Mouse (Mus musculus): Measurements from ENCODE around the gene Jmjd1c. TPM values are rescaled to one million over a fixed set of nuclear protein-coding genes. Genes with fewer than 3 reads are reported as not detected.

Gene Jmjd1c
- polyA plus RNA-seq, 1 experiment = 42.4 TPM

- DNase-seq (ENCODE audit: low read depth) = no peak
- TF ChIP-seq POLR2A (IDR thresholded peaks at IDR 0.05; ENCODE audit: borderline replicate concordance, extremely low read depth, insufficient read depth, insufficient read length, poor library complexity, severe bottlenecking) (no peak), CTCF (IDR thresholded peaks at IDR 0.05; ENCODE audit: borderline replicate concordance, extremely low read depth, insufficient read depth, insufficient read length) (no peak)
Observed at GRCm38 (mm10) chr10:67094922-67095321, 1.0 kb upstream of the Jmjd1c start.

GRCm38 (mm10) chr10:67096621-67097436 is 904 bp downstream of the Jmjd1c start, which contains the start of gene Reep3:
TSS of gene Reep3 (minus strand) at chr10:67096945.
- 0 out of 2 replicates have a peak, but pooled peaks have one; percentile 8 for TF ChIP-seq POLR2A (IDR thresholded peaks at IDR 0.05; ENCODE audit: borderline replicate concordance, extremely low read depth, insufficient read depth, insufficient read length, poor library complexity, severe bottlenecking)
- no peak for TF ChIP-seq CTCF (IDR thresholded peaks at IDR 0.05; ENCODE audit: borderline replicate concordance, extremely low read depth, insufficient read depth, insufficient read length)
- DNase-seq (ENCODE audit: low read depth) = peak; percentile 80

DNA sequence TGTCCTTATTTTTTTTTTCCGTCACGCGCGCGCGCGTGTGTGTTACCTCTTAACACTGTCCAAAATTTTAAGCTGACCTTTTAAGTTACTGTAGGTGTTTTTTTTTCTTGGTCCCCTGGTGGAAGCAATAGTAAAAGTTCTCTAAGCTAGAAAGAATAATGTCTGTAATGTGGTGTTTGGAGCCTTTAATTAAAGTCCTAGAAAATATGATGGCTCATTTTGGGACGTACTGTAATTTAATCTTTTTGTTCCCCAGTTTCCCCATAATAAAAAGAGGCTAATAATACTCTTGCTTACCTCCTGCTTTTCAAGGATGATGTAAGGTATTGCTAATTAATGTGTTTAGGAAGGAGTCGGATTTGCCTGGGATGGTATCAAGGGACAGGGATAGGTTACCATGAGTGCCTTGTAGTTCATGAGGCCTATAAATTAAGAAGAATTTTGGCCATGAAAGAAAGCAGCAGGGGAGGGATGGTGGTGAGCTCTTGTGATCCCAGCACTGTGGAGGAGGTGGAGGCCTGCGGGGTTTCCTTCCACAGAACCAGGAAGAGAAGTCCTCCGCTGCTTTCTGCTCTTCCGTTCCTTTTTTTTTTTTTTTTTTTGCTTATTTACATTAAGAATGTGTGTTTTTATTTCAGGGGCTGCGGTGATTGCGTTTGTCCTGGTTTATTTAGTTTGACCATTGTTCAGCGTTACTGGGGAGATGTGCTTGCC is 1.7 kb downstream of the Jmjd1c start:
- TF ChIP-seq POLR2A (IDR thresholded peaks at IDR 0.05; ENCODE audit: borderline replicate concordance, extremely low read depth, insufficient read depth, insufficient read length, poor library complexity, severe bottlenecking) (no peak), CTCF (IDR thresholded peaks at IDR 0.05; ENCODE audit: borderline replicate concordance, extremely low read depth, insufficient read depth, insufficient read length) (no peak)
- DNase-seq (ENCODE audit: low read depth) = peak; percentile 64

GRCm38 (mm10) chr10:67098408-67099050 is 2.6 kb downstream of the Jmjd1c start:
- no peak for TF ChIP-seq CTCF (IDR thresholded peaks at IDR 0.05; ENCODE audit: borderline replicate concordance, extremely low read depth, insufficient read depth, insufficient read length)
- no peak for TF ChIP-seq POLR2A (IDR thresholded peaks at IDR 0.05; ENCODE audit: borderline replicate concordance, extremely low read depth, insufficient read depth, insufficient read length, poor library complexity, severe bottlenecking)
- DNase-seq (ENCODE audit: low read depth) = no peak

GRCm38 (mm10) chr10:67099183-67099929 is 3.4 kb downstream of the Jmjd1c start:
- TF ChIP-seq CTCF (IDR thresholded peaks at IDR 0.05; ENCODE audit: borderline replicate concordance, extremely low read depth, insufficient read depth, insufficient read length) = no peak
- TF ChIP-seq POLR2A (IDR thresholded peaks at IDR 0.05; ENCODE audit: borderline replicate concordance, extremely low read depth, insufficient read depth, insufficient read length, poor library complexity, severe bottlenecking) = no peak
- no peak for DNase-seq (ENCODE audit: low read depth)

GRCm38 (mm10) chr10:67100011-67100661 is 4.2 kb downstream of the Jmjd1c start:
- TF ChIP-seq POLR2A (IDR thresholded peaks at IDR 0.05; ENCODE audit: borderline replicate concordance, extremely low read depth, insufficient read depth, insufficient read length, poor library complexity, severe bottlenecking) (no peak), CTCF (IDR thresholded peaks at IDR 0.05; ENCODE audit: borderline replicate concordance, extremely low read depth, insufficient read depth, insufficient read length) (no peak)
- no peak for DNase-seq (ENCODE audit: low read depth)

DNA sequence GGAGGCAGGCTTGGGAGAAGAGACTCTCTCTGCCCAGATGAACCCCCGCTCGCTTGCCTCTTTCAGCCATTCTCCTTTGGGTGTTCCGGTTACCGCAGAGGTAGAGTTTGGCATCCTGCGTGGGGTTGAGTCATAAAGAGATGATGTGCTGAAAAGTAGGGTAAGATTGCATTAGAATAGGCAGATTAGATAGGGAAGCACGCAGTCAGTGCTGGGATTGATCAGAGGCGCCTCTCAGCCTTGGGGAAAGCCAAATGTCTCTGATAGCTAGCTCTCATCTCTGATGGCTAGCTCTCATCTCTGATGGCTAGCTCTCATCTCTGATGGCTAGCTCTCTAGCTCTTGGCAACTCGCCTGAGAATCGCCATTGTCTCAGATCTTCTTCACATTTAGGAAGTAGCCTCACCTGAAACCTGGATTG is 4.9 kb downstream of the Jmjd1c start:
- TF ChIP-seq POLR2A (IDR thresholded peaks at IDR 0.05; ENCODE audit: borderline replicate concordance, extremely low read depth, insufficient read depth, insufficient read length, poor library complexity, severe bottlenecking) = no peak
- TF ChIP-seq CTCF (IDR thresholded peaks at IDR 0.05; ENCODE audit: borderline replicate concordance, extremely low read depth, insufficient read depth, insufficient read length) = no peak
- DNase-seq (ENCODE audit: low read depth) = no peak

DNA sequence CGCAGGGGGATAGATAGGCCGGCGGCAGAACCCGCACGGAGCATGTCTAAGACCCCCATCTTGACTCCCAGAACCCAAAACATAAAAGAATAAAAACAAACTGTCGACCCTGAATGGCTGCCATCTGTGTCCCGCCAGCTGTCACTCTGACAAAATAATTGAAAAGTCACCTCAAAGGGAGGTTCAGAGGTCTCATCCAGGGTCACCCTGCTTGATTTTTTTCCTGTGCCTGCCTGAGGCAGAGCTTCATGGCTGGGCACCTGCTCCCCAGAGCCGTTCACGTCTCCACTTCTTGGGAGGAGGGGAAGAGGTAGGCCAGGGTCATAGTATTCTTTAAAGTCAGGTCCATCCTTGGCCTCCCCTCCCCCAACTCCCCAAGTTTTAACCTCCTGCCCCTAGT is 8.6 kb downstream of the Jmjd1c start:
- TF ChIP-seq POLR2A (IDR thresholded peaks at IDR 0.05; ENCODE audit: borderline replicate concordance, extremely low read depth, insufficient read depth, insufficient read length, poor library complexity, severe bottlenecking) (no peak), CTCF (IDR thresholded peaks at IDR 0.05; ENCODE audit: borderline replicate concordance, extremely low read depth, insufficient read depth, insufficient read length) (no peak)

GRCm38 (mm10) chr10:67105331-67106217 is 9.6 kb downstream of the Jmjd1c start:
- TF ChIP-seq POLR2A (IDR thresholded peaks at IDR 0.05; ENCODE audit: borderline replicate concordance, extremely low read depth, insufficient read depth, insufficient read length, poor library complexity, severe bottlenecking) (no peak), CTCF (IDR thresholded peaks at IDR 0.05; ENCODE audit: borderline replicate concordance, extremely low read depth, insufficient read depth, insufficient read length) (no peak)

More for the DNA sequence above, 8.6 kb downstream of the Jmjd1c start:
- no peak for DNase-seq (ENCODE audit: low read depth)

More at GRCm38 (mm10) chr10:67105331-67106217, 9.6 kb downstream of the Jmjd1c start:
- DNase-seq (ENCODE audit: low read depth) = no peak

Measured in brain, embryonic 14.5 days (tissue).